Mouse (Mus musculus): ENCODE data around the gene Rffl.

Rffl gene

GRCm38 (mm10) chr11:82763261-82763660 is 107.7 kb downstream of the Rffl start:
- DNase-seq = no peak

DNA sequence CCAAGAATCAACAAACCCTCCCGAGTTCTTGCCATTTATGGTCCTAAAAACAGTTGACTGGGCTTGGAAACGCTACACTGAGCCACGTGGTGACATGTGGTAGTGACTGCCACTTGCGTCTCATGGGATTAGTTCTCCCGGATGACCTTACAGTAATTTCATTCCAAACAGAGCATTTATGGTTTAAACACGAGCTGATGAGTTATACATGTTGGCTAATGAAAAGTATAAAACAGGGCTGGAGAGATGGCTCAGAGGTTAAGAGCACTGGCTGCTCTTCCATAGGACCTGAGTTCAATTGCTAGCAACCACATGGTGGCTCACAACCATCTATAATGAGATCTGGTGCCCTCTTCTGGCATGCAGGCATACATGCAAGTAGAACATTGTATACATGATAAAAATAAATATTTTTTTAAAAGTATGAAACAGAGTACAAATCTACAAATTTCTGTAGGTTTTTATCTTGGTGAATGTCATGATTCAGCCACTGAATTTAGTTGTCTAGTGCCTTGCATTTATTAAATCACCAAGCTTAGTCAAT is 108.7 kb downstream of the Rffl start:
- DNase-seq = no peak

DNA sequence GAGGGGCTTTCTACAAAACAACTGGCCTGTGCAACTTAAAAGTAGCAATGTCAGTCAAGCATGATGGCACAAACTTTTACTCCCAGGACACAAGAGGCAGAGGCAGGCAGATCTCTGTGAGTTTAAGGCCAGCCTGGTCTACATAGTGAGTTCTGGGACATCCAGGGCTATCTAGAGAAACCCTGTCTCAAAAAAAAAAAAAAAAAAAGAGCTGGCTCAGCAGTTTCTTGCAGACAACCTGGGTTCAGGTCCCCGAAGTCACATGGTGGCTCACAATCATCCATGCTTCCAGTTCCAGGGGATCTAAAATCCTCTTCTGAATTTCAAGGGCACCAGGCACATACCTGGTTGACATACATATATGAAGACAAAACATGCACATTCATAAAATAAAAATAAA is 115.1 kb downstream of the Rffl start:
- DNase-seq = no peak

Data from cerebellum, postnatal 14 days (tissue).